Mouse (Mus musculus) cortical plate, adult 2 months (tissue): ENCODE data around the gene Rdh8.

Experiments used
- CTCF ChIP-seq: fragments of 200-500 bp; IDR thresholded peaks from 2 replicates; pipeline ENCODE4 v1.5.1; 2011; ENCODE audit warnings: mild to moderate bottlenecking, control low read depth, low read length; ENCODE audit not compliant: insufficient read depth; ENCODE audit errors: extremely low read depth
- POLR2A ChIP-seq: fragments of 200-500 bp; IDR thresholded peaks from 2 replicates; pipeline ENCODE4 v1.6.1; 2011; ENCODE audit warnings: mild to moderate bottlenecking, low read length, control low read depth; ENCODE audit not compliant: insufficient read depth; ENCODE audit errors: extremely low read depth

- TF ChIP-seq POLR2A: no peak
- no peak for TF ChIP-seq CTCF
Observed at GRCm38 (mm10) chr9:20862225-20862624, 43.9 kb downstream of the Rdh8 start.
